Mouse (Mus musculus) stomach, embryonic 14.5 days (tissue): ENCODE results near the gene Ndrg3. TPM values are rescaled to one million over a fixed set of nuclear protein-coding genes. Genes with fewer than 3 reads are reported as not detected.

Experiments
- ATAC-seq: fragments of 200-750 bp; cut with Nextera tagmentation; 2 replicates; pipeline ENCODE4 v1.8.0; 2017; ENCODE audit warnings: low read depth, moderate TSS enrichment; ENCODE audit not compliant: insufficient number of reproducible peaks, insufficient read depth, low FRiP score
- H3K27ac ChIP-seq: fragments of 300-500 bp; sonication (generic); 2 replicates; pipeline ENCODE4 v1.5.1; 2014; ENCODE audit warnings: mild to moderate bottlenecking, low read length, moderate library complexity, mixed read lengths
- H3K27me3 ChIP-seq: fragments of 300-500 bp; sonication (generic); 2 replicates; pipeline ENCODE4 v1.6.1; 2014; ENCODE audit warnings: low read length, control low read depth, mixed read lengths; ENCODE audit not compliant: control insufficient read depth, insufficient read depth
- H3K36me3 ChIP-seq: fragments of 300-500 bp; sonication (generic); 2 replicates; pipeline ENCODE4 v1.6.1; 2014; ENCODE audit warnings: mild to moderate bottlenecking, control low read depth, low read length, moderate library complexity, mixed read lengths; ENCODE audit not compliant: control insufficient read depth, insufficient read depth
- H3K4me1 ChIP-seq: fragments of 300-500 bp; sonication (generic); 2 replicates; pipeline ENCODE4 v1.6.1; 2014; ENCODE audit warnings: low read length, control low read depth, mixed read lengths; ENCODE audit not compliant: control insufficient read depth, insufficient read depth
- H3K4me2 ChIP-seq: fragments of 300-500 bp; sonication (generic); replicated peaks from 2 replicates; pipeline ENCODE4 v1.6.1; 2014; ENCODE audit warnings: low read depth, low read length, control low read depth
- H3K4me3 ChIP-seq: fragments of 300-500 bp; sonication (generic); 2 replicates; pipeline ENCODE4 v1.5.1; 2014; ENCODE audit warnings: low read depth, low read length, control low read depth
- H3K9ac ChIP-seq: fragments of 300-500 bp; sonication (generic); replicated peaks from 2 replicates; pipeline ENCODE4 v1.6.1; 2014; ENCODE audit warnings: low read depth, mild to moderate bottlenecking, control low read depth, low read length, moderate library complexity, mixed read lengths
- H3K9me3 ChIP-seq: fragments of 300-500 bp; sonication (generic); 2 replicates; pipeline ENCODE4 v1.6.1; 2016; ENCODE audit warnings: low read depth, low read length, control low read depth; ENCODE audit not compliant: control insufficient read depth
- WGBS: fragments of 180-500 bp; shearing (Covaris S2); extraction: QIAGEN DNeasy Blood & Tissue Kit; methylation state at CpG from one replicate; pipeline ENCODE4 v1.1.7; 2014; 5-methylcytosine and 5-hydroxymethylcytosine counted together
- polyA plus RNA-seq: library from polyadenylated mRNA; unstranded; fragments of >200 nt; fragmentation: Nextera tagmentation; extraction: Ambion mirVana; gene quantifications from 2 replicates; pipeline ENCODE4 v1.2.1, GENCODE M21; 2014

Gene Ndrg3
- polyA plus RNA-seq, 1 experiment from 2014 or later: 44.4 TPM

- WGBS: 75% methylated on average over 2 of the region's 2 CpGs
- ATAC-seq: no peak
These were observed 90.5 kb downstream of the Ndrg3 start for GRCm38 (mm10) chr2:156901344-156901743.

GRCm38 (mm10) chr2:156899184-156899583, 92.7 kb downstream of the Ndrg3 start:
- WGBS: 56% methylated on average over 4 of the region's 4 CpGs
- H3K4me2 ChIP-seq: no peak overlapping the region
- H3K36me3 ChIP-seq: no peaks in the 10 kb centered on the region
- H3K4me3 ChIP-seq: no peak overlapping the region
- no peaks in the 10 kb centered on the region for H3K27me3 ChIP-seq
- H3K27ac ChIP-seq: no peak overlapping the region
- ATAC-seq: no peak
- no peaks in the 10 kb centered on the region for H3K9me3 ChIP-seq
- no peak overlapping the region for H3K9ac ChIP-seq
- no peaks in the 10 kb centered on the region for H3K4me1 ChIP-seq

More at GRCm38 (mm10) chr2:156901344-156901743, 90.5 kb downstream of the Ndrg3 start:
- Histone ChIP-seq H3K27ac (no peak overlapping the region), H3K9ac (no peak overlapping the region), H3K4me3 (no peak overlapping the region), H3K36me3 (no peaks in the 10 kb centered on the region), H3K4me1 (no peaks in the 10 kb centered on the region), H3K4me2 (no peak overlapping the region), H3K9me3 (no peaks in the 10 kb centered on the region), H3K27me3 (no peaks in the 10 kb centered on the region)

- H3K27me3 ChIP-seq: no peaks in the 10 kb centered on the region
- no peak overlapping the region for H3K27ac ChIP-seq
- H3K4me2 ChIP-seq: no peak overlapping the region
- no peaks in the 10 kb centered on the region for H3K9me3 ChIP-seq
- ATAC-seq: no peak
- H3K4me3 ChIP-seq: no peak overlapping the region
- 63% methylated on average over 4 of the region's 4 CpGs for WGBS
- no peak overlapping the region for H3K9ac ChIP-seq
- H3K4me1 ChIP-seq: no peaks in the 10 kb centered on the region
- H3K36me3 ChIP-seq: no peaks in the 10 kb centered on the region
These were observed 93.5 kb downstream of the Ndrg3 start for GRCm38 (mm10) chr2:156898374-156898773.

GRCm38 (mm10) chr2:156897034-156897433, 94.8 kb downstream of the Ndrg3 start:
- ATAC-seq: no peak
- Histone ChIP-seq H3K36me3 (no peaks in the 10 kb centered on the region), H3K9me3 (no peaks in the 10 kb centered on the region), H3K4me1 (no peaks in the 10 kb centered on the region), H3K9ac (no peak overlapping the region), H3K4me3 (no peak overlapping the region), H3K27ac (no peak overlapping the region), H3K27me3 (no peaks in the 10 kb centered on the region), H3K4me2 (no peak overlapping the region)
- WGBS: 86% methylated on average over 9 of the region's 9 CpGs

GRCm38 (mm10) chr2:156896384-156896914, 95.4 kb downstream of the Ndrg3 start:
- H3K27ac ChIP-seq: no peak overlapping the region
- no peak for ATAC-seq
- no peak overlapping the region for H3K4me3 ChIP-seq
- no peak overlapping the region for H3K9ac ChIP-seq
- no peak overlapping the region for H3K4me2 ChIP-seq
- H3K9me3 ChIP-seq: no peaks in the 10 kb centered on the region
- WGBS: 66% methylated on average over 9 of the region's 9 CpGs
- H3K27me3 ChIP-seq: no peaks in the 10 kb centered on the region
- H3K36me3 ChIP-seq: no peaks in the 10 kb centered on the region
- H3K4me1 ChIP-seq: no peaks in the 10 kb centered on the region

- Histone ChIP-seq H3K4me2 (no peak overlapping the region), H3K4me1 (no peaks in the 10 kb centered on the region), H3K36me3 (no peaks in the 10 kb centered on the region), H3K27ac (no peak overlapping the region), H3K4me3 (no peak overlapping the region), H3K9me3 (no peaks in the 10 kb centered on the region), H3K27me3 (no peaks in the 10 kb centered on the region), H3K9ac (no peak overlapping the region)
- 67% methylated on average over 15 of the region's 15 CpGs for WGBS
- ATAC-seq: no peak
These were observed 97.2 kb downstream of the Ndrg3 start for GRCm38 (mm10) chr2:156894496-156895265.

GRCm38 (mm10) chr2:156892821-156893220, 99.0 kb downstream of the Ndrg3 start:
- H3K27me3 ChIP-seq: no peaks in the 10 kb centered on the region
- H3K4me3 ChIP-seq: no peak overlapping the region
- H3K4me1 ChIP-seq: no peaks in the 10 kb centered on the region
- no peak overlapping the region for H3K4me2 ChIP-seq
- no peaks in the 10 kb centered on the region for H3K36me3 ChIP-seq
- ATAC-seq: no peak
- H3K9ac ChIP-seq: no peak overlapping the region
- H3K27ac ChIP-seq: no peak overlapping the region
- WGBS: 75% methylated on average over 6 of the region's 6 CpGs
- H3K9me3 ChIP-seq: no peaks in the 10 kb centered on the region

- Histone ChIP-seq H3K9ac (no peak overlapping the region), H3K27me3 (no peaks in the 10 kb centered on the region), H3K36me3 (no peaks in the 10 kb centered on the region), H3K4me3 (no peak overlapping the region), H3K27ac (no peak overlapping the region), H3K9me3 (no peaks in the 10 kb centered on the region), H3K4me2 (no peak overlapping the region), H3K4me1 (no peaks in the 10 kb centered on the region)
- no peak for ATAC-seq
- WGBS: 22% methylated on average over 3 of the region's 3 CpGs
These were observed 99.6 kb downstream of the Ndrg3 start for GRCm38 (mm10) chr2:156892240-156892639.
